Mouse (Mus musculus) kidney, embryonic 15.5 days (tissue): ENCODE data around the gene Exoc3l4. TPM values are rescaled to one million over a fixed set of nuclear protein-coding genes. Genes with fewer than 3 reads are reported as not detected.

Experiments used
- ATAC-seq: fragments of 200-750 bp; cut with Nextera tagmentation; replicated peaks from 2 replicates; pipeline ENCODE4 v1.8.0; 2017; ENCODE audit warnings: moderate TSS enrichment; ENCODE audit not compliant: low FRiP score
- H3K27ac ChIP-seq: fragments of 300-500 bp; sonication (generic); 2 replicates; pipeline ENCODE4 v1.5.1; 2015; ENCODE audit warnings: mild to moderate bottlenecking, inconsistent platforms
- H3K27me3 ChIP-seq: fragments of 300-500 bp; sonication (generic); 2 replicates; pipeline ENCODE4 v1.6.1; 2015; ENCODE audit warnings: inconsistent platforms
- H3K36me3 ChIP-seq: fragments of 300-500 bp; sonication (generic); 2 replicates; pipeline ENCODE4 v1.6.1; 2015; ENCODE audit warnings: inconsistent platforms
- H3K4me1 ChIP-seq: fragments of 300-500 bp; sonication (generic); 2 replicates; pipeline ENCODE4 v1.6.1; 2015; ENCODE audit warnings: inconsistent platforms
- H3K4me2 ChIP-seq: fragments of 300-500 bp; sonication (generic); 2 replicates; pipeline ENCODE4 v1.6.1; 2015; ENCODE audit warnings: moderate library complexity, mild to moderate bottlenecking, inconsistent platforms
- H3K4me3 ChIP-seq: fragments of 300-500 bp; sonication (generic); replicated peaks from 2 replicates; pipeline ENCODE4 v1.5.1; 2015; ENCODE audit warnings: mild to moderate bottlenecking, inconsistent platforms
- H3K9ac ChIP-seq: fragments of 300-500 bp; sonication (generic); 2 replicates; pipeline ENCODE4 v1.6.1; 2015; ENCODE audit warnings: mild to moderate bottlenecking, inconsistent platforms
- H3K9me3 ChIP-seq: fragments of 300-500 bp; sonication (generic); replicated peaks from 2 replicates; pipeline ENCODE4 v1.6.1; 2016; ENCODE audit warnings: inconsistent platforms
- WGBS: fragments of 180-500 bp; shearing (Covaris S2); methylation state at CpG from one replicate; pipeline ENCODE4 v1.1.7; 2015; ENCODE audit warnings: mixed read lengths; 5-methylcytosine and 5-hydroxymethylcytosine counted together
- polyA plus RNA-seq: library from polyadenylated mRNA; unstranded; fragments of >200 nt; fragmentation: Nextera tagmentation; extraction: Ambion mirVana; gene quantifications from 2 replicates; pipeline ENCODE4 v1.2.1, GENCODE M21; 2015

The Exoc3l4 gene
- polyA plus RNA-seq, 1 experiment from 2014 or later, result 17.8 TPM

DNA sequence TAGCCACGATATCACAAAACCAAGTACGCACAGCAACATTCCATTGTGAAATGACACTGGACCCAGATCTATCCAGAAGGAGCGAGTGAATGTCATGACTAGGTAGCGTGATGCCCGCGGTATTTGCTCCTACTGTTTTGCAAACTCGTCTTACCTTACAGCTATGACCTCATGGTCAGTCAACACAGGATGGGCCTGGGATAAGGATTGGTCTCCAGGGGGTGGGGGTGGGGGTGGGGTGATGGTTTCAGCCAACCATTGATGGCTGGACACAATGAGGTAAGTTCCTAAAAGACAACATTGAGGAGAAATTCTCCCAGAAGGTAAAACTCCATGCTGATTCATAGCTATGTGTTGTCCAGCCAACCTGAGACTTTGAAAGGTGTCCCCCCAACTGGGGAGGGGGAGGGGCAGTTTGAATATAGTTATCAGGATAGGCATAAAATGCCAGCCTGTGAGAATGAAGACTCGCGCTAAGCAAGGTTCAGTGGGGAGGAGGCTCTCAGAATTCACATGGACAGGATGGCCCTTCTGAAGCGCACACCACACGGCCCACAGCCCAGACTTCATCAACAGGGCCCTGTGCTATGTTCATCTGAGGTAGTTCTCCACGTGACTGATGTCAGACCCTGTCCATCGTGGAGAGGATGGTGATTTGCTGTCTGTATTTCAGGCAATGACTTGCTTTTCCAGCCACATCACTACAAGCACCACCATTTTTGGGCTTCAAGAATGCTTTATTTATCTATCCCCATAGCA, 30.8 kb upstream of the Exoc3l4 start:
- Histone ChIP-seq H3K4me2 (no peak overlapping the region), H3K4me1 (peaks cover 25% of the 10 kb centered on the region), H3K9ac (no peak overlapping the region), H3K36me3 (no peaks in the 10 kb centered on the region), H3K27me3 (no peaks in the 10 kb centered on the region), H3K27ac (peak overlapping the region; percentile 78), H3K9me3 (no peaks in the 10 kb centered on the region), H3K4me3 (no peak overlapping the region)
- WGBS, result 86% methylated on average over 13 of the region's 13 CpGs
- ATAC-seq, result peak; percentile 50

DNA sequence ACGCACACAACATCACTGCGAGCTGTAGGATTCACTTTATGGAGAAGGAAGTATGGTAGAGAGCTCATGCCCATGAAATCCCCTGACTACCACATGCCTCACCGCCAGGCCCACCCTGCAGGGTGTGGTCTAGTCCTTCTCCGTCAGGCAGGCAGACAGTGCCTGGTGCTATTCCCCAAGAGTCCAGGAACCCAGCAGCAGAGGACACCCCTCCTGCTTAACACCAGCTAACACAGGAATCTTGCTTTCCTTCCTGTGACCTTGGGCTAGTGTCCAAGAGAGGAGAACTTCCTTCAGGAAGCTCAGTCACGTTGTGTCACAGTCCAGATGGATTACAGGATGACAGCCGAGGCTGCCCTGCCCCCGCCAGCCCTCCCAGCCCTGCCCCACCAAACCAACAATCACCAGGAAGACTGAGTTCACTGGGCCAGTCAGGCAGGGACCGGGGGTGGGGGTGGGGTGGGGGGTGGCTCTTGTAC, 30.1 kb upstream of the Exoc3l4 start:
- WGBS, result 43% methylated on average over 8 of the region's 8 CpGs

DNA sequence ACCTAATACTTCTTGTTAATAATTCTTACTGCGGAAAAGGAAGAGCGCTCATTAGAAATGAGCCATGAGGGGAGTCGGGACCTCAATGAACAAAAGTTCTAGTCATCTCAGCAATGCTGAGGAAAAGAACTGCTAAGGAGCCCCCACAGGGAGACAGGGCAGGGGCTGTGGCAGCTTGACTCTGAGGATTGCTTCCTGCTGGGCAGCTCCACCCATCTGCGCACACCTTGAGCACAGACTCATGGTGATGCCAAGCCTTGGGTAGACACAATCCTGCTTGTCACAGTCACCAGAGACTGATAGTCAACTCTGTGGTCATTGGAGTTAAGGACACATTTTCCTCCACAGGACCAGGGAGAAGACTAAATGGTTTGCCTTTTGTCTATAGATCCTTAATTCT, 29.7 kb upstream of the Exoc3l4 start:
- peak; percentile 46 for ATAC-seq
- WGBS, result 72% methylated on average over 4 of the region's 4 CpGs
- Histone ChIP-seq H3K4me2 (no peak overlapping the region), H3K4me3 (no peak overlapping the region), H3K36me3 (no peaks in the 10 kb centered on the region), H3K9ac (no peak overlapping the region), H3K4me1 (peaks cover 17% of the 10 kb centered on the region), H3K27me3 (no peaks in the 10 kb centered on the region), H3K27ac (peak overlapping the region; percentile 78), H3K9me3 (no peaks in the 10 kb centered on the region)

More for the DNA sequence above, 30.1 kb upstream of the Exoc3l4 start:
- Histone ChIP-seq H3K4me2 (0 out of 2 replicates have a peak overlapping the region, but pooled peaks have one; percentile 8), H3K36me3 (no peaks in the 10 kb centered on the region), H3K9me3 (no peaks in the 10 kb centered on the region), H3K27ac (peak overlapping the region; percentile 78), H3K4me3 (no peak overlapping the region), H3K9ac (no peak overlapping the region), H3K4me1 (peaks cover 20% of the 10 kb centered on the region), H3K27me3 (no peaks in the 10 kb centered on the region)
- peak; percentile 84 for ATAC-seq

DNA sequence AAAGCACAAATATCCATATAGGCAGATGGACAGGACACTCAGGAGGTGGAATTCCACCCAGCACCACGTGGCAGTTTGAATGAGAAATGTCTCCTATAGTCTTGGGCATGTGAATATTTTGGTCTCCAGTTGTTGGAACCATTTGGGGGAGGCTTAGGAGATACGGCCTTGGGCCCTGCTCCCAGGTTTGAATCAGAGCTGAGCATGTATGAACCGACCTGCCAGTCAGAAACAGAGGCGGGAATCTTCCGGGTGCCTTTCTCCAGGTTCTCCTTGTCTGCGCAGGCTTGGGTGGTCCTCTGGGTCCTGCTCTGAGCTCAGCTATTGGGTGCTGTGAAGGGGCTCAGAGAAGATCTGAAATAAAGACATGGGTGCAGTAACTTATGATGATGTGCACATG, 22.8 kb upstream of the Exoc3l4 start:
- no peak for ATAC-seq
- Histone ChIP-seq H3K27me3 (no peaks in the 10 kb centered on the region), H3K9me3 (no peaks in the 10 kb centered on the region), H3K4me3 (no peak overlapping the region), H3K36me3 (no peaks in the 10 kb centered on the region), H3K27ac (no peak overlapping the region), H3K4me2 (no peak overlapping the region), H3K4me1 (no peaks in the 10 kb centered on the region), H3K9ac (no peak overlapping the region)
- WGBS, result 90% methylated on average over 6 of the region's 6 CpGs

DNA sequence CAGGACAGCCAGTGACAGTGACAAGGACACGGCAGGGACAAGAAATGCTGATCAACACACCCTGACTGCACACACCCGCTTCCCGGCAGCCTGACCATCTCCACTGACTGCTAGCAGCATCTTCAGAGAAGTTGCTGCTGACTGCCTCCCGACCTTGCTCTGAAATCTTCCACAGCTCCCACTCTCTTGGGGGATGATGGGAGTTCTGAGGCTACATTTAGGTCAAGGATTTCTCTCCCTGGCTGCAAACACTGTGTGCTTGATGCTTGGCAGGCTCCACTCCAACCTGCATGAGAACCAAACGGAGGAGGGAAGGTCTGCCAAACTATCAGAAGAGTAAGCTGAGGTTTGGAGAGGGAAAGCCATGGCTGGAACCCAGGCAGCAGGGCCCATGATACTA, 19.8 kb upstream of the Exoc3l4 start:
- H3K27ac ChIP-seq, result no peak overlapping the region
- no peak overlapping the region for H3K4me2 ChIP-seq
- no peak for ATAC-seq
- H3K36me3 ChIP-seq, result no peaks in the 10 kb centered on the region
- H3K4me1 ChIP-seq, result peaks cover 5% of the 10 kb centered on the region
- H3K9ac ChIP-seq, result no peak overlapping the region
- no peaks in the 10 kb centered on the region for H3K9me3 ChIP-seq
- H3K4me3 ChIP-seq, result no peak overlapping the region
- WGBS, result 65% methylated on average over 5 of the region's 5 CpGs
- peaks cover 5% of the 10 kb centered on the region; the same call in 1 of the 2 replicates for H3K27me3 ChIP-seq

DNA sequence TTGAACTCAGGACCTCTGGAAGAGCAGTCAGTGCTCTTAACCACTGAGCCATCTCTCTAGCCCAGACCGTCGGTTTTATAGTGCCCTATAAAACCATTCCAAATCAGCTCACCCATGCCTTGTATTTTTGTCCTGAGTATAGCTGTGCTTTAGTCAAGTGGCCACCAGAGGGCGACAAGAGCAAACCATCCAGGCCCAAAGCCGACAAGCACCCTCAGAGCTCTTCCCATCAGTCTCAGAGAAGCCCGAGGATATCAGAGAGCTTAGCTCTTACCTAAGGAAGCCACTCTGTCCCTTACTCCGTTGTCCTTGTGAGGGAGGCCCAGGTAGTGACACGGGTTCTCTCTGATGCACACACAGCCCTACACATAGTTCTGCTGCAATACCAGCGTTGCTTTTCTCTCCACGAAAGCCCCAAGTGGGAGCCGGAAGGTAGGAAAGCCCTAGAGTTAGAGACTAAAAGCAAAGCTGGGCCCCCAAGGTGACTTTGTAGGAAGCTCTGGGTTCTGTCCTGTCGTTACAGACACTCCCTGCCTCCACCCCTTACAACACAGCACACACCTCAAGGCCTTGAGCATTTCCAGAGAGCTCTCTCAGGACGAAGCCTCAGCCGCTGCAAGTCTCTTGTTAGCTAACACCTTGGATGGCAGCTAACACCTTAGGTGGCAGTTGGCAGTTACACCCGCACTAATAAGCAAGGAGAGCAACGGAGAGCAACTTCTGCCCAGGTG, 15.2 kb upstream of the Exoc3l4 start:
- H3K9me3 ChIP-seq, result no peaks in the 10 kb centered on the region
- H3K27ac ChIP-seq, result no peak overlapping the region
- peak; percentile 66 for ATAC-seq
- 15% methylated on average over 15 of the region's 15 CpGs for WGBS
- peak overlapping the region; percentile 25; the same call in 1 of the 2 replicates for H3K4me2 ChIP-seq
- peaks cover 8% of the 10 kb centered on the region for H3K4me1 ChIP-seq
- no peak overlapping the region for H3K9ac ChIP-seq
- peaks cover 18% of the 10 kb centered on the region for H3K27me3 ChIP-seq
- no peaks in the 10 kb centered on the region for H3K36me3 ChIP-seq
- H3K4me3 ChIP-seq, result no peak overlapping the region

DNA sequence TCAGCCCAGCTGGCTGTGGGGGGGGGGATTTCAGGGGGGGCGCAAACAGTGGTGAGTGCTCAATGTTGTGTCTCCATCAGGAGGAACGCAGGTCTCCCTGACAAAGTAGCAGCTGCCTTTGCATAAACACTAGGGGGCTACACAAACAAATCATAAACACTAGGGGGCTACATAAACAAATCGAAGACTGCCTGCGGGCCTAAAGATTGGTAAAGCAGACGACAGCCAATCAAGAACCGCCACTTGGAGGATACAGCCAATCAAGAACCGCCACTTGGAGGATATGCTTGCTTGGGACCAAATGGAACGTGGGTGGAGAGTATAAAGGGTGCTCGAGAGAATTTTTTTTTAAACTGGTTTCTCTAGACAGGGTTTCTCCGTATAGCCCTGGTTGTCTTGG, 11.9 kb upstream of the Exoc3l4 start:
- Histone ChIP-seq H3K4me2 (no peak overlapping the region), H3K9ac (no peak overlapping the region), H3K27ac (no peak overlapping the region), H3K36me3 (no peaks in the 10 kb centered on the region), H3K4me3 (no peak overlapping the region), H3K27me3 (peaks cover 37% of the 10 kb centered on the region), H3K4me1 (peaks cover 16% of the 10 kb centered on the region), H3K9me3 (no peaks in the 10 kb centered on the region)
- no peak for ATAC-seq
- WGBS, result 59% methylated on average over 10 of the region's 10 CpGs

DNA sequence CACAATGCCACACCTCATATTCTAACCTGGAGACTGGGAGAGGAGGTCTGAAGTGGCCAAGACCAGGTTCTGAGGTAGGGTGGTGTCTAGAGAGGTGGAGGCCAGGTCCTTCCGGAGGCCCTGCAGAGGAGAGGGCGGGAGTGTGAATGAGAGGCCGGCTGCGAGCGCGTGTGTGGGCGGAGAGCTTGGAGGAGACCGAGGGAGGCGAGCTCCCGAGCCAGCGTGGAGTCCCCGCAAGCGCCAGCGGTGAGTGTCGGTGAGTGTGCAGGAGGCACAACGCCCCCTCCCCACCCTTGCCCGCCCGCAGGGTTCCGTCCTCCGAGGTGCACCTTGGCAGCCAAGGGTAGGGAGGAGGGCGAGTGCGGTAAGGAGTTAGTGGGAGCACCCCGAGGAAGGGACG, 10.2 kb upstream of the Exoc3l4 start, which contains the start of gene Lbhd2:
Lbhd2 (plus strand) TSS at position 188 of the 400 bp plus-strand sequence.
- Histone ChIP-seq H3K27me3 (peaks cover 40% of the 10 kb centered on the region), H3K9me3 (no peaks in the 10 kb centered on the region), H3K9ac (peak within 1 kb of the TSS; percentile 21; the same call in 1 of the 2 replicates), H3K36me3 (no peaks in the 10 kb centered on the region), H3K4me2 (peak within 1 kb of the TSS; percentile 65), H3K4me1 (peaks cover 15% of the 10 kb centered on the region), H3K4me3 (peak within 1 kb of the TSS; percentile 35), H3K27ac (no peak within 1 kb of the TSS)
- ATAC-seq, result no peak; the same call in 1 of the 2 replicates
- WGBS, result 2% methylated on average over 24 of the region's 24 CpGs

DNA sequence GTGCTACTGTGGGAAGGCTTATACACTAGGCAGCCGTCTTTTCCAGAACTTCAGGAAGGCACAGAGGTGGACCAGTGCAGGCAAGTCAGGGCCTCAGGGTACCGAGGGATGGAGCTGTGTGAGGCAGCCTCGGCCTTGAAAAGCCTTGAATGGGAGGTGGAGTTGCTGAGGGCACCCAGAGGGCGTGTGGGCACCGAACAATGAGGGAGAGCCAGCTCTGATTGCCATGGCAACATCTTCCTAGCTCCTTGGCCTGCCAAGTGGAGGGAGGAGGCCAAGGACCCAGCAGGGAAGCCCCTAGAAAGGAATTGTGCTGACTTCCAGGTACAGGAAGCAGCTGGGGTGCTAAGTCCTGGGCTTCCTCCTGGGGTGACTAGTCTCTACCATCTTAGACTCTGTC, 7.2 kb upstream of the Exoc3l4 start:
- H3K4me3 ChIP-seq, result no peak overlapping the region
- H3K27ac ChIP-seq, result no peak overlapping the region

DNA sequence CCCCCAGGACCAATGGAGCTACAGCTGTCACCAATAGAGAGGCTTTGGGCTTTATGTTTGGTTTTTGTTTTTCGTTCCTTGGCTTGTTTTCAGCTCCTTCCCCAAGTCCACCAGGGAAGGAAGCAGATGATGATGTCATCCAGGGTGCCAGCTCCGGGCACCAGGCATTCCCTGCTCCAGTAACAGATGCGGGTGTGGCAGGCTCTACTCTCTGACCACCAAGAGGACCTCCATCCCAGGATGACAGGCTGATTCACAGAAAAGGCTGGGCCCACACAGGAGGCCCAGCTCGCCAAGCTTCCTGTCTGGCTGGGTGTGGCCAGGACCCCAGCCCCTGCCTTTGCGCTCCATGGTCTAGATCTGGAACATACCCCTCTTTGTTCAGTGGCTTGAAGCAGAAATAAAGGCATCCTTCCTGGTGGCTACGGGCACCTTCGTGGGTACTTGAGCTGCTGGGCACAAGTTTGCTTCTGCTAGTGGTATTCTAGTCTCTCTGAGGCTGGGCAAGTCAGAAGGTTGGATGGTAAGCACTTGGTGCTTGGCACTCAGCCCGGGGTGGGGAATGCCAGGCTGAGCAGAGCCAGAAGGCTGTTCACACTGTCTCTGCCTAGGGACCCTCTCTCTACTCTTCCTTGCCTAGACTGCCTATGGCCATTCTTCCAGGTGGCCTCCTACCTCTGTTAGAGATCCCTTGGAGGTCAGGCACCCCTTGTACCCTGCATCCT, 5.0 kb upstream of the Exoc3l4 start:
- Histone ChIP-seq H3K27me3 (peaks cover 22% of the 10 kb centered on the region), H3K4me2 (no peak overlapping the region), H3K27ac (peak overlapping the region; percentile 77; the same call in 1 of the 2 replicates), H3K4me3 (no peak overlapping the region), H3K9ac (no peak overlapping the region), H3K9me3 (no peaks in the 10 kb centered on the region), H3K36me3 (no peaks in the 10 kb centered on the region), H3K4me1 (peaks cover 34% of the 10 kb centered on the region)
- 82% methylated on average over 8 of the region's 8 CpGs for WGBS
- no peak for ATAC-seq

More for the DNA sequence above, 7.2 kb upstream of the Exoc3l4 start:
- WGBS, result 41% methylated on average over 5 of the region's 5 CpGs
- H3K27me3 ChIP-seq, result peaks cover 31% of the 10 kb centered on the region
- H3K9me3 ChIP-seq, result no peaks in the 10 kb centered on the region
- no peaks in the 10 kb centered on the region for H3K36me3 ChIP-seq
- no peak for ATAC-seq
- H3K9ac ChIP-seq, result no peak overlapping the region
- no peak overlapping the region for H3K4me2 ChIP-seq
- H3K4me1 ChIP-seq, result peaks cover 32% of the 10 kb centered on the region

DNA sequence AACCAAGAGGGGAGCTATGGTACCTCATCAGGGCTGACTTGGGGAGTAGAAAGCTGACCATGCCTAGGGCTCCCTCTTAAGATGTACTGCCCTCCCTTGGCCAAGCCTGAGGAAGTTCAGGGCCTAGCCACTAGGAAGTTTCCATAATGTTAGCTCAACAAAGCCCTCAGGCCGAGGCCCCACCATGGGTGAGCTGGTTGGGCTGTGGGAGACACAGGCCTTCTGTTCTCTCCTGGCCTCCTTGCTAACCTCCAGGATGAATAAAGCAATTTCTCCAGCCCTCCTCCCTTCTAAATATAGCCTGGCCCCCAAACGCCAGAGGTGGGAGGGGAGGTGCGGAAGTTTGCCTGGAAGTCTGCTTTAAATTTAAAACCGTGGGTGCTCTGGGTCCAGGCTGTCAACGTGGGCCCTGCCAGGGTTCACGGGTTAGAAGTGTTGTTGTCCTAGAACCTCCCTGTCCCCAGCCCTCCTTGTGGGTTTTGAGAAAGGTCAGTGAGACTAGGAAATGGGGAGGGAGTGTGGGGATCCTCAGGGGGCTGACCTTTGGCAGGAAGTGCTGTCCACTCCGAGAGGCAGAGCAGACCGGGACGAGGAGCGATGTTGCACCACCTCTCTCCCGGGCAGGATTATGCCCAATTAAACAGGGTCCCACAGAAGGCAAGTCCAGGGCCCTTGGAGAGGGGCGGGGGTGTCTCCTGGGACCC, 4.1 kb upstream of the Exoc3l4 start:
- Histone ChIP-seq H3K9ac (peak overlapping the region; percentile 42), H3K27me3 (peaks cover 12% of the 10 kb centered on the region), H3K4me2 (peak overlapping the region; percentile 66), H3K36me3 (no peaks in the 10 kb centered on the region), H3K9me3 (no peaks in the 10 kb centered on the region), H3K4me3 (peak overlapping the region; percentile 37), H3K27ac (peak overlapping the region; percentile 77), H3K4me1 (peaks cover 37% of the 10 kb centered on the region)
- WGBS, result 14% methylated on average over 12 of the region's 12 CpGs
- ATAC-seq, result peak; percentile 31
